Mouse (Mus musculus) heart, postnatal 0 days (tissue): ENCODE results near the gene 1700061G19Rik.

Experiments used
- CTCF ChIP-seq: IDR thresholded peaks from 2 replicates; pipeline ENCODE4 v1.5.1; 2016; ENCODE audit warnings: antibody characterized with exemption, control low read depth, low read depth
- EP300 ChIP-seq: IDR thresholded peaks from 2 replicates; pipeline ENCODE4 v1.6.1; 2016; ENCODE audit warnings: antibody characterized with exemption, low read depth

DNA sequence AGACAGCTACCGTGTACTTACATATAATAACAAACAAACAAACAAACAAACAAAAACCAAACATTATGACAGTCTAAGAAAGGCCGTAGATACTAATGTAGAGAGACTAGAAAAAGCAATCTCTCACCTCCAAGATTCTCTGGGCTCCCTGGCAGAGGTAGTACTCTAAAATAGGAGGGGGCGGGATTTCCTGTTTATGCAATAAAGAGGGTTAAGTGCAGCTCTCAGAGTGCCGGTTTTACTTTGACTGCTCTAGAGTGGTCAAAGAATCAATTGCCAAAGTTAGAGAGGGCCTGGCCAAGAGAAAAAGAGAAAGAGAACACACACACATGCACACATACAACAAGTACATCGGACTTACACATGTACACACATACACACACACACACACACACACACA is 33.1 kb upstream of the 1700061G19Rik start:
- no peak for TF ChIP-seq CTCF
- TF ChIP-seq EP300, result no peak
